Mouse (Mus musculus): ENCODE measurements at regions not wholly inside any gene's neighbourhood (a gene's known extent, or its start where the extent isn't known, plus 50 kb on each side); places are given as distances from the start of the nearest gene placed in this dataset.

- no peak for TF ChIP-seq CTCF (IDR thresholded peaks at IDR 0.05; ENCODE audit: control insufficient read depth, insufficient read depth, insufficient replicate concordance, low read depth, low read length)
- no peak for TF ChIP-seq POLR2A (IDR thresholded peaks at IDR 0.05; ENCODE audit: control insufficient read depth, low read depth, low read length)
Observed at GRCm38 (mm10) chr1:43394035-43394434, 50.3 kb upstream of the Nck2 start.

Measured in testis, adult 2 months (tissue).